Mouse (Mus musculus) mesoderm, embryonic 11.5 days (tissue): ENCODE results near the gene Zfp961.
"Not testable (repeated sequence)": the region's sequence is repeated elsewhere in the genome, so short reads cannot be mapped to it uniquely, and the experiment has no call there.

Experiments
- DNase-seq: peaks from one replicate; pipeline ENCODE4 v3.0.0-alpha.2; 2012; ENCODE audit warnings: low read depth, low spot score

The Zfp961 gene

DNA sequence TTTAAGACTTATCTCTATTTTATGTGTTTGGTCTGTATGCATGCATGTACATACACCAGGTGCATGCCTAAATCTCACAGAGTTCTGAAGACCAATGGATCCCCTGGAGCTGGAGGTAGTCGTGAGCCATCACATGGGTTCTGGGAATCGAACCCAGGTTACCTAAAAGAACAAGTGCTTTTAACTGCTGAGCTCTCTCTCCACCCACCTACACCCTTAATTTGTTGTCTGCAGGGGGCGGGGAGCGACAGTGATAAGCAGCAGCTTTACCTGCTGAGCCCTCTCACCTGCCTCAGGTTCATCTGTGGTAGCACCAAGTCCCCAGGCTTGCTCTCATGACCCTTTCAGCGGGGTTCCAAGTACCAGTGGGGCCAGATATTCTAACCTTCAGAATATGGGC is 11.0 kb downstream of the Zfp961 start:
- DNase-seq = no peak

GRCm38 (mm10) chr8:71964051-71964450 is 13.2 kb downstream of the Zfp961 start:
- DNase-seq = no peak

DNA sequence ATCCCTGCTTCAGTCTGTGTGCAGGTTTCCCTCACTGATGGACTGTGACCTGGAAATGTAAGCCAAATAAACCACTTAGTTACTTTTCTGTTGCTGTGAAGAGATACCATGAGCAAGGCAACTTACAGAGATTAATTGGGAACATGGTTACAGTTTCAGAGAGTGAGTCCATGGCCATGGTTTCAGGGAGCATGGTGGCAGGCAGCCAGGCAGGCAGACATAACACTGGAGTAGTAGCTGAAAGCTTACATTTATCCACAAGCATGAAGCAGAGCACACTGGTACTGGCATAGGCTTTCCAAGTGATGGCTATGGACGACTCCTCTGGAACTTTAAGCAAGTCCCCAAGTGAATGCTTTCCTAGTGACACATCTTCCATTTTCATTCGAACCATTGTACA is 14.3 kb downstream of the Zfp961 start:
- DNase-seq = no peak

- no peak for DNase-seq
Observed at GRCm38 (mm10) chr8:71966411-71966810, 15.6 kb downstream of the Zfp961 start.

DNA sequence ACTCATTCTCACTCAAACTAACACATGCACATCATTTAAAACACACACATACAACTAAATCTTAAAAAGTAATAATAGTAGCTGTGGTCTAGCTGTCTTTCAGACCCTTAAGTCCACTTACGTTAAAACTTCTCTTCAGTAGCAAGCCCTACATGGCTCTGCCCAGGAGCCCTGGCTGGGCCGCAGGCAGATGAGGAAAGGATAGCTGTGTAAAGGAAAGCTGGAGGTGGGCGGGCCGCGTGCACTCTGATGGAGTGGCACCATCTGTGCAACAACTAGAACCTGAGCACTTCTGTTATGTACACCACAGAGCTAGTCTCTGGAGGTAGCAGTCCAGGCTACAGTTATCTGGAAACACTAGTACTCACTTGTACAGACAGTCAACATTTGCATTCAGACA is 16.4 kb downstream of the Zfp961 start:
- DNase-seq = no peak

DNA sequence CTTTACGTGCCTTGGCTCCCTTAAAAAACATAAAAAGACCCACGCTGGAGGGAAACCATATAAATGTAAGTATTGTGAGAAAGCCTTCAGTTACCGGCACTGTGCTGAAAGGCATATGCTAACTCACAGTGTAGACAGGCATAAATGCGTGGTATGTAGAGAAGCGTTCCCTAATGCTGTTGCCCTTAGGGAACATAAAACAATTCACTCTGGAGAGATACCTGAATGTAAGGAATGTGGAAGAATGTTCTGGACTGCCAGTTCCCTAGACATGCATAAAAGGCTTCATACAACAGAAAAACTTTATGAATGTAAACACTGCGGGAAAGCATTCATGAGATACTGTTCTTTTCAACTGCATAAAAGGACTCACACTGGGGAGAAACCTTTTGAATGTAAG is 17.3 kb downstream of the Zfp961 start:
- DNase-seq = no peak

DNA sequence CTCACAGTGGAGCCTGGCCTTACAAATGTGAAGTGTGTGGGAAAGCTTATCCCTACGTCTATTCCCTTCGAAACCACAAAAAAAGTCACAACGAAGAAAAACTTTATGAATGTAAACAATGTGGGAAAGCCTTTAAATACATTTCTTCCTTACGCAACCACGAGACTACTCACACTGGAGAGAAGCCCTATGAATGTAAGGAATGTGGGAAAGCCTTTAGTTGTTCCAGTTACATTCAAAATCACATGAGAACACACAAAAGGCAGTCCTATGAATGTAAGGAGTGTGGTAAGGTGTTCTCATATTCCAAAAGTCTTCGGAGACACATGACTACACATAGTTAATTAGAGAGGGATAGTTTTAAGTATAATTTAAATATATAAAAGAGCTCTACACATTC is 17.8 kb downstream of the Zfp961 start:
- no peak for DNase-seq

DNA sequence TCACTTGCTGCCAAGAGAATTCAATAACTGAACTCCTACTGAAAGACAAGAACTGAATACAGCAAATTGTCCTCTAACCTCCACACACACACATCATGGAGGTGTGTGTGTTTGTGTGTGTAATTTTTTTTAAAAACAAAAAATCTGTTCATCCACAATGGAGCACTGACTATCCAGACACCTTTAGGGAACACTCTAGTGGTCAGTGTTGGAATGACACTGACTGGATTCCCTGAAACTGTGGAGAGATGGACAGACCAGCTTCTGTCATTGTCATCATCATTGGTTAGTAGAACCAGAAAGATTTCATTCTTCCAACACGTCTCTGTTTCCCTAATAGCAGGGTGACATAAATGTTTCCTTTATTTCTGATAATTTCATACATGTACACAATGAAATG is 21.1 kb downstream of the Zfp961 start:
- no peak for DNase-seq

- DNase-seq = no peak
Observed at GRCm38 (mm10) chr8:71974211-71974610, 23.4 kb downstream of the Zfp961 start.

- DNase-seq = no peak
Observed at GRCm38 (mm10) chr8:71981032-71981431, 30.2 kb downstream of the Zfp961 start.

DNA sequence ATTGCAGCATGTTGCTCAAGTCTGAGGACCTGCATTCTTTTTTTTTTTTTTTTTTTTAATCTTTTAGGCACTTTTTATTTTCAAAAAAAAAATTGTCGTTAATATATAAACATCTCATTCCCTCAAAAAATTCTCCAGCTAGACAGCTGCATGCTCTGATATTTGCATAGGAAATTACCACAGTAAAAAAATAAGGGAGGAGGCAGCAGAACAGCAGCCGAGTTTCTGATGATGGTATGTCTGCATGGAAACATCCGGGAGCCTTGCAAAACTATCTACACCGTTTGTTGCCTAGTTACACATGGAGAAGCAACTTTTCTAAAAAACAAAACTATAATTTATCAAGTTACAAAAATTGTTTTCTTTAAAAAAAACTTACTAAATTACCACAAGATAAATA is 30.6 kb downstream of the Zfp961 start:
- no peak for DNase-seq

GRCm38 (mm10) chr8:71984601-71985000 is 33.8 kb downstream of the Zfp961 start:
- peak; percentile 8 for DNase-seq

- peak; percentile 58 for DNase-seq
Observed at GRCm38 (mm10) chr8:71988110-71988866, 37.5 kb downstream of the Zfp961 start.

GRCm38 (mm10) chr8:71988867-71989599 is 38.2 kb downstream of the Zfp961 start:
- DNase-seq = peak; percentile 27

- no peak for DNase-seq
Observed at GRCm38 (mm10) chr8:71999434-71999833, 48.6 kb downstream of the Zfp961 start.

DNA sequence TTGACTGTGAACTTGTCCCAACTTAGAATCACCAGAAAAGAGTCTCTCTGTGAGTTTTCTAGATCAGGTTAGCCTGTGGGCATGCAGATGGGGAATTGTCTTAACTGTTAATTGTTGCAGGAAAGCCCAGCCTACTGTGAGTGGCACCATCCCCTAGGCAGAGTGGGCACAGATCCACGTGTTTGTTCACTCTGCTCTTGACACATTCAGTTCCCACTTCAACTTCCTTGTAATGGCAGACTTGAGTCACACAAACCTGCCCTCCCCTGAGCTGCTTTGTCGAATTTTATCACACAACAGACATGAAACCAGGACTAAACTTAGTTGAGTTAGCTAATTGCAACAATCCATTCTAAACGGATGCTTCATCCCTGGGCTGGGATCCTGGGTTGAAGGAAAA is 49.4 kb downstream of the Zfp961 start:
- no peak for DNase-seq

DNA sequence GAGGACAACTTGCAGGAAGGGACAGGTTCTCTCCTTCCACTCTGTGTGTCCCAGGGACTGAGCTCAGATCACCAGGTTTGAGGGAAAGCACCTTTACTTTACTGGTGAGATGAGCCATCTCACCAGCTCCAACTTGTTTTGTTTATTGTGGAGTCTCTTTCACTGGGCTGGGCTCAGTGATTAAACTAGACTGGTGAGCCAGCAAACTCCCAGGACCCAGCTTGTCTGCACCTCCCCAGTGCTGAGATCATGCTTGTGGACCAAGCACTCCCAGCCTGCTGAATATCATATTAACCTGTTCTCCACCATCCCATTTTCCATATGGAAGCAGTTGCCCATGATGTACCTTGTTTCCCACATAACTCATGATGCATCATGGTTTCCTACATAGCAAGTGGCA is 52.1 kb downstream of the Zfp961 start:
- no peak for DNase-seq

GRCm38 (mm10) chr8:72005912-72006311 is 55.1 kb downstream of the Zfp961 start:
- DNase-seq = no peak

GRCm38 (mm10) chr8:72006763-72007162 is 55.9 kb downstream of the Zfp961 start:
- DNase-seq = no peak

GRCm38 (mm10) chr8:72008134-72008641 is 57.4 kb downstream of the Zfp961 start:
- DNase-seq = no peak

DNA sequence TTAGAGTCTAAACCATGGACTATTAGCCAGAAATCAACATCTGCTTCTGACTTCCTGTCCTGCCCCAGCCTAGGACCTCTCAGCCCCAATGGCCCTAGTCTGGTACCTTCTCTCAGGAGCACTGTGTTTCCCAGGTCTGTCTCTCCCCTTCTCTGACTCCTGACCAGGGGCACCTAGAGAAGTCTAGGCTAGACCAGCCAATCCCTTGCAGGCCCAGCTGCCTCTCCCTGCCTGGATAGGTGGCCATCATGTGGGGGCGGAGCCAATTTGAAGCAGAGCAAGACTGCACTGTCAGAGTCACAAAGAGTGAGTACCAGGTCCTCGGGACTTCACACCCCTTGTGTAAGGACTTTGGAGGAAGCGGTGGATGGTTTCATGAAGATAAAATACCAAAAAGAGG is 58.6 kb downstream of the Zfp961 start, which contains the start of gene Cyp4f18:
Gene Cyp4f18, minus strand, starts transcription at position 154 of the 400 bp plus-strand sequence.
- no peak for DNase-seq

- not testable (repeated sequence) for DNase-seq
Observed at GRCm38 (mm10) chr8:72013506-72014228, 62.8 kb downstream of the Zfp961 start.
